Mouse (Mus musculus): Measurements from ENCODE around the gene Exosc1.

Gene Exosc1

DNA sequence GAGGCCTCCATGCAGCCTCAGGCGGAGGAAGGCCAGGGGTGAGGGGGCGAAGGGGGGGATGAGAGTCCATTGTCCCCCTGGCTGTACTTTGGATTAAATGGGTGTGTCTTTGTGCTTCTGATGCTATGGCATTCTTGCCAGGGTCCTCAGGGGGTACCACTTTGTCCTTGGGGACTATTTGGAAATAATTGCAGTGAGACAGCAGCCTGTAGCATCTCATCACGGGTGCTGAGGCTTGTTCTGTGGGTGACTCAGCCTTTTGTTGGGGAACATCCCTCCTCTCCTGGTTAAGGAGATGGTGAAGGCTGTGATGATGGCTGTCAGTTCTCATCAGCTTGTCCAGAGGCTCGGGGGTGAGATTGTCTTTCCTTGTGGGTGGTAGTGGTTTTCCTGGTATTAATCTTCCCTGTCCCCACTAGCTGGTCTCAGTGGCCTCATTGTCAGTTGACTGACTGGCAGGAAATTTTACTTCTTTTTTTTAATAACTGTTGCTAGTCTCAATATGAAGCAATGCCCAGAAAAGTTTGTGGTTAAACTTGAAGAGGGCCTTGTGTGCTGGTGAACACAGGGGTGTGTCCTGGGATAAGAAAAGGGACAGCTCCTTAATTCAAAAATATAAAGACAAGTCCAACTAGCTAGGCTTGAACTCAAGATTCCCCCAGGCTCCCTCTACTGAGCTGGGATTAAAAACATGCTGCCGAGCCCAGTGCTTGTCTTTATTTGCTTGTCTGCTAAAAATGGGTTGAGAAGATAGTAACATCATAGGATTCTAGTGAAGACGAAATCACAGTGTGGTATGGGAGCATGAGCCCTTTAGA is 19.2 kb downstream of the Exosc1 start:
- DNase-seq (ENCODE audit: low spot score): no peak

- peak; percentile 20 for DNase-seq (ENCODE audit: low spot score)
Measured at GRCm38 (mm10) chr19:41912121-41913080, 20.8 kb downstream of the Exosc1 start.

DNA sequence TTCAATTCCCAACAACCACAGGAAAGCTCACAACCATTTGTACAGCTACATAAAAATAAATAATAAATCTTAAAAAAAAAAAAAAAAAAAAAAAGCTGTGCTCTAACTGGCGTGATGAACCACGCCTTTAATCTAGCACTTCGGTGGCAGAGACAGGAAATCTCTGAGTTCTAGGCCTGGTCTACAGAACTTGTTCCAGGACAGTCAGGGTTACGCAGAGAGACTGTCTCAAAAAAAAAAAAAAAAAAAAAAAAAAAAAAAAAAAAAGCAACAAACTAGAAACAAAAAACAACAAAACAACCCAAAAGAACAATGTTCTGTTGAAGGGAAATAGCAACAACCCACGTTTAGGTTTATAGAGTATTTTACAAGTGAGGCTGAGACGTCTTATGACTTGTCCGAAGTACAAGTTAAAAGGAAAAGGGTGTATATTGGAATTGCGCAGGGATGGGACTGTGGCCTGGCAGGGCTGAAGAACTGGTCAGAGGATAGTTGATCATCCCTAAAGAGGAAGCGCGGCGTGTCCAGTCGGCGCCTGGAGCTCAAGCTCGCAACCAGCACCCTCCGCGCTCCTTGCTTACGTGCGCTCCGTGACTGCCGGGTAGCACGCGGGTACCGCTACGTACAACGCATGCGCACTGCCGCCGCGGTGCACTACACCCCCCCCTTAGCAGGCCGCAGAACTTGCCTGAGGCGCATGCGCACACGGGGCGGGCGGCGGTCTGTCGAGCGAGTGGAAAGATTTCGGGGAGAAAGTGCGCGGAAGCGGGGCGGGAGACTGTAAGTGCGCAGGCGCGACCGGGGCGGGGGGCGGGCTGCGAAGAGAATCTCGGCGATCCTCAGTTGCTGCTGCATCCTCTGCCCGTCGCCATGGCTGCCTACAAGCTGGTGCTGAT is 21.8 kb downstream of the Exosc1 start, which contains the start of gene Pgam1:
Gene Pgam1 (plus strand): TSS at position 746 of the 896 bp plus-strand sequence.
- peak; percentile 92 for DNase-seq (ENCODE audit: low spot score)

- no peak for DNase-seq (ENCODE audit: low spot score)
Measured at GRCm38 (mm10) chr19:41910396-41910795, 22.8 kb downstream of the Exosc1 start.

- no peak for DNase-seq (ENCODE audit: low spot score)
Measured at GRCm38 (mm10) chr19:41908736-41909135, 24.5 kb downstream of the Exosc1 start.

- DNase-seq (ENCODE audit: low spot score): no peak
Measured at GRCm38 (mm10) chr19:41907079-41907760, 26.0 kb downstream of the Exosc1 start.

GRCm38 (mm10) chr19:41906311-41907078 is 26.7 kb downstream of the Exosc1 start:
- no peak for DNase-seq (ENCODE audit: low spot score)

DNA sequence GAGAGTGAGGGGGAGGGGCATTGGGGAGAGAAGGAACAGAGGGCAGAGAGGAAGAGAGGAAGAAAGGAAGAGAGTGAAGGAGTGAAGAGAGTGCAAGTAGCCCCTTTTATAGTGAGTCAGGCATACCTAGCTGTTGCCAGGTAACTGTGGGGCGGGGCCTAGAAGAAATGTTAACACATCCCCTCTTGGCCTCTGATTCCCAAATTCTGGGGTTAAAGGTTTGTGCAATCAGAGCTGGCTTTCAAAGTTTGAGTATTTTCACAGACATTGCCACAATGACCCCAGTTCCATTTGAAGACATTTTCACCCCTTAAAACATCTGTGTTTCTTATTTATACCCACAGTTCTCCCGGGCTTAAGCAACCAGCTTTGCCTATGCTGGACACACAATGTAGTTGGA is 28.0 kb downstream of the Exosc1 start:
- DNase-seq (ENCODE audit: low spot score): no peak

- no peak for DNase-seq (ENCODE audit: low spot score)
Measured at GRCm38 (mm10) chr19:41902848-41903593, 30.2 kb downstream of the Exosc1 start.

- DNase-seq (ENCODE audit: low spot score): no peak
Measured at GRCm38 (mm10) chr19:41901696-41902095, 31.5 kb downstream of the Exosc1 start.

GRCm38 (mm10) chr19:41900495-41901090 is 32.6 kb downstream of the Exosc1 start:
- no peak for DNase-seq (ENCODE audit: low spot score)

DNA sequence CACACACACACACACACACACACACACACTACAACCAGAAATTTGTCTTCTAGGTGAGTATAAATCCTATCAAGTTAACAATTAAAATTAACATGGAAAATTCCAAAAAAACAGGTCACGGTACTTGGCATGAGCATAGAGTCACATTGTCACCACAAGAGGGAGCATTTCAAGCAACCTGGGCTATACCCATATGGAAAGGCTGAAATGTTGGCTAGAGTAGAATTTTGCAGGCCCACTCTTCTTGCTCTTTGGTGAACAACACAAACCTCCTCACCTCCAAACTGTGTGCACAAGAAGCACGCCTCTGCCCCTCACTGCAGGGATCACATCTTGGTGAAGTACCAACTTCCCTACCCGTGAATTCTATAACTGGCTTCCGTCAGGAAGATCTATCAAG is 34.4 kb downstream of the Exosc1 start:
- peak; percentile 15 for DNase-seq (ENCODE audit: low spot score)

DNA sequence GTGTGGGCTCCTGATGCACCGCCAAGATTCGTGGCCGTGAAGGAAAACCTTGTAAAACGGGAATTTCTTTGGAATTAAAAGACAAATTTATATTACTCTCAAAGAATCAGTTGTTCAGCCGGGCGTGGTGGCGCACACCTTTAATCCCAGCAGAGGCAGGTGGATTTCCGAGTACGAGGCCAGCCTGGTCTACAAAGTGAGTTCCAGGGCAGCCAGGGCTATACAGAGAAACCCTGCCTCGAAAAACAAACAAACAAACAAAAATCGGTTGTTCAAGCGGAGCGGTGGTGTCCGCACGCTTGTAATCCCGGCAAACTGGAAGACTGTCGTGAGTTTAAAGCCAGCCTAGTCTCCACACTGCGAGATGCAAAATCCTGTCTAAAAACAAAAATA is 36.9 kb downstream of the Exosc1 start:
- DNase-seq (ENCODE audit: low spot score): no peak

GRCm38 (mm10) chr19:41895460-41896318 is 37.5 kb downstream of the Exosc1 start, which contains the start of gene Rrp12:
Gene Rrp12 (minus strand): TSS chr19:41896173.
- DNase-seq (ENCODE audit: low spot score): peak; percentile 69

DNA sequence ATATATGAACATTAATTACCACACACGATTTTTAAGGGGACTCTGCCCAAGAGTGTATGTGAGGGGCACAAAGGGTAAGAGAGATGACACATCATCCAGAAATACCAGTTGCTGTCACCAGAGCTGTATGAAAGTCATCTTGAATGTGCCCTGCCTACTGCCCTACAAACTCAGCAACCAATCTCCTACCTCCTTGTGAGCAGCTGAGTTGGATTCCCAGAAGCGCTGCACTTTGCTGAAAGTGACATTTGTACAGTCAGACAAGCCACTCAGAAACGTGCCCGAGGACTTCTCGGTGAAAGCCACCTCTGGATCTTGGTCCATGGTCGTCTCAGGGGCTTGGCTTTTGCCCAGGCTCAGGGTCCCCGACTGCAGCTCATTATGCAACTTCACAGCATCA is 38.3 kb downstream of the Exosc1 start:
- DNase-seq (ENCODE audit: low spot score): no peak

GRCm38 (mm10) chr19:41888191-41888590 is 45.0 kb downstream of the Exosc1 start:
- DNase-seq (ENCODE audit: low spot score): no peak

DNA sequence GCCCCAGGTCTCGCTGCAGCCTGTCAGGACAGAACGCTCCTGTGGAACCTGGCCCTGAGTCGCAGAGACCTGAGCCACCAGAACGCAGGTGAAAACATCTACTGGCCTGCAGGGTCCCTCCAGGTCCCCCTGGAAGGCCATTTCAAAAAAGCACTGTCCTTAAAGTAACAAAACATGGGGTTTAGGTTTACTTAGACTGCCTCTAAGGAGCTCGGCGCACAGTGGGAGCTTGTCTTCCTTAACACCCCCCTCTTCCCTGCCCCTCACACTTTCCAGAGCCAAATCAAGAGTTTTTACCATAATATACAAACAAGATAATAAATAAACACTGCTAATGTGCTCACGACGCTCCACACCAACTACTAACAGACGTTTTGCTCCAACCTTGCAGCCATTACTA is 49.3 kb downstream of the Exosc1 start:
- DNase-seq (ENCODE audit: low spot score): no peak

GRCm38 (mm10) chr19:41881842-41882241 is 51.4 kb downstream of the Exosc1 start:
- DNase-seq (ENCODE audit: low spot score): no peak

Measured in ovary, postnatal 14 days (tissue).